Mouse (Mus musculus) G1E-ER4 (cell line): ENCODE measurements around the gene Mindy3. TPM values are rescaled to one million over a fixed set of nuclear protein-coding genes. Genes with fewer than 3 reads are reported as not detected.

Experiments
- GATA1 ChIP-seq: IDR thresholded peaks from one replicate; pipeline ENCODE4 v1.8.0; 2012; ENCODE audit warnings: low read length, inconsistent platforms
- polyA plus RNA-seq: library from polyadenylated mRNA; stranded (reverse); fragments of >175 nt; gene quantifications from 2 replicates; pipeline ENCODE4 v1.2.3, GENCODE M21; 2012

Gene Mindy3
- polyA plus RNA-seq, 1 experiment, result 62.6 TPM

DNA sequence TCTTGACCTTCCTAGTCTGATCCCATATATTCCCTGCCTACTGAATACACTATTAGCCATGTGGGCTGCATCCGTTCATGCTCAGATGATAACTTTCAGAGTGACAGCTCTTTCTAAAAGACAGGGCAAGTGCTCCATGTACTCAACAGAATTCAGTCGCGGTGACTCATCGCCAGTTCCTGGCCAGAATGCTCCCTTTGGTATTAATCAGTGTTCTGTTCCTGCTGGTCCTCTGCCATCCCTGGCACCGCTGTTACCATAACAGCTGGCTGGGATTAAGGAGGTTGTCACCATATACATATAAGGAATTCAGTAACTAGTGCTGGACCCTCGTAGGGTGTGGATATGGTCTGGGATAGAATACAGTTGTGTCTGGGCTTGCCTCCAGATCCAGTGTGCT, 93.9 kb downstream of the Mindy3 start:
- no peak for TF ChIP-seq GATA1

DNA sequence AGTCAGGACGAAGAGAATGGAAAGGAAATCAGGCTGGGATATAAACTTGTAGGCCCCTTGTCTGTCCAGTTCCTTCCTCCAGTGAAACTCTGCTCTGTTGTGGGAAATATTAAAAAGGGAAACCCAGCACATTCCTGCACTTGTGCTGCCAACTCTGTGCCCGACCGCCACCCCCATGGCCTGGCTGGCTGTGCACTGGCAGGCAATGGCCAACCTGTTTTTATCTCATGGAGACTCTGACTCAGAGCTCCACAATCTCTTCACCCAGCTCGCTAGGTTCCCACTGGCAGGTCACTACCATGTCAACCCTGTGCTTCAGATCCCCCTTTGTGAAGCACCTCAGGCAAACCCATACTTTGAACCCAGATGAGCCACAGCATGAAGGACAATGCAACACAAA, 98.4 kb downstream of the Mindy3 start:
- TF ChIP-seq GATA1, result no peak

DNA sequence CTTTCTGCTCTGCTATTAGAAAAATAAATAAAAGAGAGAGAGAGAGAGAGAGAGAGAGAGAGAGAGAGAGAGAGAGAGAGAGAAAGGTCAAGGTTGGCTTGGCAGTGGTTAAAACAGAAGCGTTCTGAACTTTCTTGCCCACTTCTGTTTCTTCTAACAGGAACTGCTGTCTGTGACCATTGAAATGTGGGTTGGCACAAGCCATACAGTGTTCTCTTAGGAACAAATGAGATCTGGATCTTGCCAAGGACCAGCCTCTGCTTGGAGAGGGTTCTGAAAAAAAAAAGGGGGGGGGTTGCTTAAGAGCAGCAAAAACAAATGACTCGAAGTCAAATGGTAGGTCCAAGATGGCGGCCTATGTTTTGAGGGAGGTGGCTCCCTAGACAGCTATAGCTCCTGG, 100.6 kb downstream of the Mindy3 start:
- no peak for TF ChIP-seq GATA1

DNA sequence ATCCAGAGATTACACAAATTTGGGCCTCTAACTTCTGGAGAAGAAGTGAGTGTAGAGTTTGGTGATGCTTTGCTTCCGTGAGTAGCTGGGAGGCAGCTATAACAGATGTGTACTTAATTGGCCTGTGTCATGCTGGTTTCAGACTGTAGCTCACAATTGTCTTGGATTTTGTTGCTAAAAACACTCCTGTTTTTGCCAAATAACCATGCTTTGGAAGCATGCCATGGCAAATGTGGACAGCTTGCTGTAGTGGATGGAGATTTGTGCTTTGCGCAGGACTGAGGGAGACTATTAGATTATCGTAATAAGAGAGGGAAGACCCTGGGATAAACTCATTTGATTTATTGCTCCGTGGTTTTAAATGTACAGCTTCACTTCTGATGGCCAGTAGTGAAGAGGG, 101.2 kb downstream of the Mindy3 start:
- TF ChIP-seq GATA1, result no peak

DNA sequence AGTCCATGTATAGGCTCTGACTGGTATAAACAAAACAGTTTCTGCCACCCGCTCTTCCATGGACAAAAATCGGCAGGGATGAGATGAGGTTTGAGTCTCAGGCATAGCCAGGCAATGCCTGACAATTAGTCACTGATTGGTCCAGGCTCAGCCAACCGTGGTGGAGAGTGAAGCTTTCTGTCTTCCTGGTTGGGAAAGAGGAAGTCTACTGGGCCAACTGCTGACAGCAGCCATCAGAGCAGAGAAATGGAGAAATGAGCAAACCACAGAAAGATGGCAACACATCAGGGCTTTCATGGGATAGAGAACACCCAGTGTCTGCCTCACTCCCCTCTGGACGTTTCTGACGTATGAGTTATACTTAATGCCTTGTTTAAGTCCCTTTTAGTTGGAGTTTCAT, 101.9 kb downstream of the Mindy3 start:
- no peak for TF ChIP-seq GATA1

DNA sequence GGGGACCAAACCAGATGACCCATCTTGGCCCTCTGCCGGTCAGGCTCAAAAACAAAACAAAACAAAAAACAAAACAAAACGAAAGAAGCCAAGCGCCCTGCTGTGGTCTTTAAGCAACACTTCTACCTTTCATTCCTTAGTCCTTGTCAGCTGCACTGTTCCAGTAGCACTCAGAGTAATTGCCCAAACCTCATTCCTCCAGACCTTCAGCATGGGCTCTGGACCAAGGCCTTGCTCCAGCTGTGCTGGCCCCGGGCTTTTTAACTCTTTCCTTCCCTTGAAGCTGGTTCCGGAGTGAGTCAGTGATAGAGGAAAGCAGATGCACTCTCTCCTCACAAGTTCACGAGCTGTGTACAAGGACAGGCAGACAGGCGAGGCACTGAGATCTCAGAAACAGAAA, 102.9 kb downstream of the Mindy3 start:
- TF ChIP-seq GATA1, result no peak

DNA sequence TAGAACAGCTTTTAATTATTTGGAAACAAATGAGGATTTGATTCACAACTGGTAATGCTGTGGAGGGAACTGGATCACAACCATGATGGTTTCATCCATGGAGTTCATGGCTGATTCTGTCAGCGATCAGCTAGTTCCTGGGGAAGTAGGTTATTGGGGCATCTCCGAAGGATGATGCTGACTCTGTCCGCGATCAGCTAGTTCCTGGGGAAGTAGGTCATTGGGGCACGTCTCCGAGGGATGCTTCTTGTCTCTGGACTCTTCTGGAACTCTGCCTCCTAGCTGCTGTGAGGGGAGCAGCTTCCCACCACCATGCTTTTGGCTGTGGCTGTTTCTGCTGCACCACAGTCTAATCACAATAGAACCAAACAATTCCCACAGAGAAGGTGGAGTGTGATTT, 105.2 kb downstream of the Mindy3 start:
- no peak for TF ChIP-seq GATA1

DNA sequence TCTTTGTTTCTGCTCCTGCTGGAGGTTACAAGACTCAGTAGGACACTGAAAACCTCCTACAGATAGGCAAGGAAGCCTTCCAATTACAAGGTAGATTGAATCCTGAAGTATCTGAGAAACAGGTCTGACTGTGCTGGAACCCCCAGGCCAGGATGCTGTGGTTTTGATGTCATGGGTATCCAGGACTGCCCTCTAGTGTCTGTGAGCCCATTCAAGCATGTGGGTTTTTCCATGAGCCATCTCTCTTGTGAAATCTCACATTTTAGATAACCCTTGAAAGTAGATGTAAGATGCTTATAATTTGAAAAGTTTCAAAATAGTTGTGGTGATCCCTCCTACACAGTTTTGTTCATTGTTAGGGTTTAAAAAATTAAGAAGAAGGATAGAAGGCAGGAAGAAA, 110.8 kb downstream of the Mindy3 start:
- TF ChIP-seq GATA1, result no peak

DNA sequence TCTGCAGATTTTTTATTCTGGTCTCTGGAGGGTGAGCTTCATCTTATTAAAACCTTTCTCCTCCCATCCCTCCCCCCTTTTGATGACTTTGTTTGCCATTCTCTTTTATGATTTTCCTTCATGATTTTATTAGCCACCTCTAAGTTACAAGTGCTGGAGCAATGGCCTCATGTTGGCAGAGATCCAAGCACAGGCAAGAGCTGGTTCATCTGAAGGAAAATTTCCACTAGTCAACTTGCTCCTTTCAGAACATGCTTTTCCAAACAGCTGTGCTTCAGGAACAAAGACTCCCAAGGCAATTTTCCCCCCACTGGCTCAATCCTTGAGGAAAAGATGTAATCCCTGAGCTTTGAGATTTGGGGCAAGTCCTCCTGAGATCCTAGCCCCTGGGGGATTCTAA, 112.0 kb downstream of the Mindy3 start:
- no peak for TF ChIP-seq GATA1

DNA sequence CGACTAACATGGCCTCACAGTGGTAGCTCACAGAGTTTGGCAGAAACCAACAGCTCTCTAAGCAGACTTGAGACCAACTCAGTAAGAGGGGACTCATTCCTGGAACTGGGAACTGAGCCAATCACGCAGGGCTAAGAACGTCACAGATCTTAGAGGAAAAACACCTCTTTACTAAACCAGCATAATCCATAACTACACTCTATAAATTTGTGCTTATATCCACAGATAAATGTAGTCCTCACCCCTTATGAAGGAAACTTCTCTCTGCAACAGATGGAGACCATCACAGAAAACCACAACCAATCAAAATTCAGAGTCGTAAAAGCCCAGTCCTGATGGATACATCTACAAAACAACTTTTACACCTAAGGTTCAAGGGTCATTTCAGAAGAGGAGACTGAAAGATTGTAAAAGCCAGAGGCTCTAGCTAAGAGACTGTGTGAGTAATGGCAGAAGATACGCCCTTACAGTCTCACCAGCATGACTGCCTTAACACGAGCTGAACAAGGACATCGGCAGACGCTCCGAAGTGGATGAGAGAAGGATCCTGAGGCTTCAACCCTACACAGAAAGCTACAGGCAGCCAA, 114.1 kb downstream of the Mindy3 start:
- TF ChIP-seq GATA1, result no peak

DNA sequence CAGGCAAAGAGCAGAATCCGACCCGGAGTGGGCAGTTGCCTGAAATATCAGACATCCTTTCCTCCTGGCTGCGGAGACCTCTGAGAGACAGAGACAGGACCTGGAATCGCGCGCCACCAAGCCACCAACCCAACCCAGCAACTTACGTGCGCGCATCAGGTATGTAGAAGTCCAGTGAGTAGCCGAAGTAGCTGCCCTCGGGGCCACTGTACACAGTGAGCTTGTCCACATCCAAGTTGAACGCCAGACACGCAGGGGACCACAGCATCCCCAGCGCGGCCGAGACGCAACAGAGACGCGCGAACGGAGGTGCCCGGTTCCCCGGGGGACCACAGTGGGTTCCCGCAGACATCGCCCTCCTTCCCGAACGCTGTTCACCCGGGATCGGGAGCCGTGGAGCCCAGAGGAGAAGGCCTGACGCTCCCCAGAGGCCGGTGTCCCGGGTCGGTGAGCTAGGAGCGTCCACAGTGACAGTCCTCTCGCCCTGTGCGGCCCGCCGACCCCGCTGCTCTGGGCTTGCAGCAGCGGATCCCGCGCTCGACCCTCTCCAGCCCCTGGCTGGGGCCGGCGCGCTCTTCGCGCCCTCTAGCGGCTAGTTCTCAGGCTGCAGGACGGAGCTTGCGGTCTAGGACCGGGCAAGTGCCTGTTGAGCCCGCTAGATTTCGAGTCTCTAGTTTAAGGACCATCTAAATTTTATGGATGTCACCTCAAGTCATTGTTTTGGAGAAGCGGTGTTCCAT, 117.7 kb downstream of the Mindy3 start, which contains the start of gene Itga8:
Itga8 (minus strand) TSS at position 492 of the 740 bp plus-strand sequence.
- no peak for TF ChIP-seq GATA1

DNA sequence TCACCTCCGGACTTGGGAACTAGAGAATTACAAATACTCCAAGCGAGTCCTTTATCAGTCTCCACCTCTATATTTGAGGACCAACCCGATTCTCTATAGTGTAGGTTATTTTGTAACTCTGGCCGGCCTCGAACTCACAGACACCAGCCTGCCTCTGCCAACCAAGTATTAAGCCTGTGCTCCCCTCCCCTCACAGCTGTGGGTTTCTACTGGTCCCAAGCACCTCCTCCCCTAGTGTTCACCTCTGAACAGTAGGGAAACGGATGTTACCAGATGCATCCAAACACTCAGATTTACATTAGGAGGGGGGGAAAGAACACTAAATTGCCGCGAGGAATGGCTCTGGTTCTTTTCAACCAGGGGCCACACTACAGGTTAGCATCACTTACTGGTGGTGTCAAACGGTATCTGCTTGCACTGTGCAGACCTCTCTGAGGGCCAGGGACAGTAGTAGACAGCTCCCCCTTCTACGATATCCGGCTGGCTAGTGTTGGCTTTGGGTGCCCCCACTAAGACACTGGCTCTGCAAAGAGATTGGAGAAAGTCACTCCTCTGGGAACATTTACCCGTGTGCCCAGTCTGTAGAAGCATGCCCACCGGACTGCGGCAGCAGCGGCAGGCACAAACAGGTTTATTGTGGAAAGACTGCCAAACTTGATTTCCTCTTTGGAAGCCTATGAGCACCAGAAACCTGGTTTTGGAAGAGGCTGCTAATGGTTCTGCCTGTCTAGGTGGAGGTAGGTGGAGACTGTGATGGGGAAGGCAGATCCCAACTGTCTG, 118.6 kb downstream of the Mindy3 start:
- no peak for TF ChIP-seq GATA1

DNA sequence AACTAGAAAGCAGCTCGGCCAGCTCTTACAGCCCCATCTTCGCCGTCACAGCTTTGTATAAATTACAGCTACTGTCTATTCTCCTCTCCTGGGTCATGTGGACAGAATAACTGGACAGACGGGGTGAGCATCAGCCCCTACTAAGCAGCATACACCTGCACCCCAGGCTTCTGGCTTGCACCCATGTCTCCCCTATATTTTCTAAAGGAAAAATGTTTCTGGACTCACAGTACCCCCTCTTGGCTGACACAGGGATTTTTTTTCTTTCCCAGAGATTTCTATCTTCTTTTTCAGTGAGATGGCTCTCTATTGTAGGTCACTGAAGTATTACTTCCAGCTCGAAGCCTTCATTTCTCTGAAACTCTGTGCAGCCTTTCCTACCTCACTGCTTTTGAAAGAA, 122.0 kb downstream of the Mindy3 start:
- TF ChIP-seq GATA1, result no peak

Other genes with a start within 250 kb of the Mindy3 start
- not detected in 2 replicates for gene Itga8, start 117.5 kb downstream of the Mindy3 start, polyA plus RNA-seq